ENCODE assay signal across 16 mouse cellular contexts in the genomic region with DNA sequence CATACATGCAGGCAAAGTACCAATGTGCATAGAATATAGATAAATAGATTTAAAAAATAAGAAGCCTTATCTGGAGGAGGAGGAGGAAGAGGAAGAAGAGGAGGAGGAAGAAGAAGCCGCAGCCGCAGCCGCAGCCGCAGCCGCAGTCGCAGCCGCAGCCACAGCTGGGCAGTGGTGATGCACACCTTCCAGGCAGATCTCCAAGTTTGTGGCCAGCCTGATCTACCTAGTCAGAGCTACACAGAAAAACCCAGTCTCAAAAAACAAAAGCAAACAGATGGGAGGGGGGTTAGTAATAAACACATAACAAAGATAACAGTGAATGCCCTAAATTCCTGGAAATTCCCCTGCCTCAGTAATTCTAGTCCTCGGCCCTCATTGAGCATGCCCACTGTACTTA. TPM values are rescaled to one million over a fixed set of nuclear protein-coding genes. Genes with fewer than 3 reads are reported as not detected.
DNase-seq lines count a peak whose midpoint lies in the region; ATAC-seq and TF ChIP-seq lines count a peak whose summit lies in the region.
"Had no signal": no experiment of that assay in that cellular context is flagged by ENCODE, and none has a peak within 500 bp of the region (broad histone marks: within the 10 kb centered on the region; RNA-seq: fewer than 3 reads in every experiment).

No protein-coding gene starts in this region.

- no peaks in the 10 kb centered on the region for H3K9me3 ChIP-seq in CH12.LX (replicated peaks; ENCODE audit: low read length)
- H3K9me3 ChIP-seq in intestine, embryonic 16.5 days (ENCODE audit: control insufficient read depth, low read length): no peaks in the 10 kb centered on the region
- no peaks in the 10 kb centered on the region for H3K9me3 ChIP-seq in neural tube, embryonic 15.5 days (replicated peaks)
- H3K9me3 ChIP-seq: forebrain, embryonic 12.5 days; neural tube, embryonic 13.5 days had no signal

- no peak overlapping the region; the same call in 1 of the 2 replicates for H3K4me3 ChIP-seq in kidney, adult 2 months (ENCODE audit: insufficient read depth, low read depth, low read length)
- H3K4me3 ChIP-seq in CH12.LX (replicated peaks in 1 of 3; ENCODE audit: low read depth in 2 of 3, low read length in 2 of 3, poor library complexity in 1 of 3): no peak overlapping the region
- peak overlapping the region; percentile 11; the same call in 1 of the 2 replicates for H3K4me3 ChIP-seq in intestine, embryonic 16.5 days (ENCODE audit: low read length)
- peak overlapping the region; percentile 34 for H3K4me3 ChIP-seq in small intestine, adult 2 months (ENCODE audit: low read depth, low read length)
- H3K4me3 ChIP-seq in neural tube, embryonic 15.5 days (replicated peaks): no peak overlapping the region
- H3K4me3 ChIP-seq: forebrain, embryonic 12.5 days; layer of hippocampus, adult 2 months; neural tube, embryonic 13.5 days had no signal

- H3K36me3 ChIP-seq in kidney, adult 2 months (ENCODE audit: control insufficient read depth, insufficient read depth, low read length): no peaks in the 10 kb centered on the region; the same call in 1 of the 2 replicates
- peaks cover 11 to 33% of the 10 kb centered on the region in 2 experiments for H3K36me3 ChIP-seq in CH12.LX (replicated peaks in 1 of 2; ENCODE audit: control insufficient read depth in 1 of 2, insufficient read depth in 1 of 2, low read length in 1 of 2)
- no peaks in the 10 kb centered on the region for H3K36me3 ChIP-seq in intestine, embryonic 16.5 days (ENCODE audit: control insufficient read depth, insufficient read depth, low read length)
- H3K36me3 ChIP-seq in small intestine, adult 2 months (ENCODE audit: control insufficient read depth, insufficient read depth, low read length): peaks cover 30% of the 10 kb centered on the region
- H3K36me3 ChIP-seq in neural tube, embryonic 15.5 days: peaks cover 25% of the 10 kb centered on the region

- in situ Hi-C loops in CH12.LX (cut with MboI; ENCODE audit: low pct_ligation_motif_present, low pct_unique_long_range_greater_than_20kb, low sequenced_read_pairs): no loop called here

- peak; percentile 47; the same call in 1 of the 2 replicates for TF ChIP-seq EP300 in CH12.LX (IDR thresholded peaks at IDR 0.05; ENCODE audit: low read length)

- H3K79me2 ChIP-seq in CH12.LX (replicated peaks; ENCODE audit: control insufficient read depth, extremely low read depth, insufficient read depth, poor library complexity, severe bottlenecking): peaks cover 10% of the 10 kb centered on the region

- dilution Hi-C loops in CH12.LX (cut with MboI; ENCODE audit: extremely low pct_ligation_motif_present, extremely low pct_unique_long_range_greater_than_20kb, low sequenced_read_pairs): no loop called here

- no peak for TF ChIP-seq RAD21 in CH12.LX (IDR thresholded peaks at IDR 0.05; ENCODE audit: low read depth, low read length)

- no peak for TF ChIP-seq POLR2A in kidney, adult 2 months (IDR thresholded peaks at IDR 0.05; ENCODE audit: low read depth, low read length)
- TF ChIP-seq POLR2A in CH12.LX (IDR thresholded peaks at IDR 0.05; ENCODE audit: low read depth, low read length): no peak
- no peak for TF ChIP-seq POLR2A in small intestine, adult 2 months (IDR thresholded peaks at IDR 0.05; ENCODE audit: low read depth, low read length)

- H3K27ac ChIP-seq in kidney, adult 2 months (ENCODE audit: insufficient read depth, low read depth, low read length): peak overlapping the region; percentile 99; the same call in 1 of the 2 replicates
- H3K27ac ChIP-seq in CH12.LX (ENCODE audit: insufficient read depth, low read depth): no peak overlapping the region
- H3K27ac ChIP-seq in intestine, embryonic 16.5 days (ENCODE audit: low read length): peak overlapping the region; percentile 5; the same call in 1 of the 2 replicates
- H3K27ac ChIP-seq in small intestine, adult 2 months (ENCODE audit: insufficient read depth, low read depth, low read length): peak overlapping the region; percentile 67
- no peak overlapping the region for H3K27ac ChIP-seq in neural tube, embryonic 15.5 days (replicated peaks)
- H3K27ac ChIP-seq: forebrain, embryonic 12.5 days; layer of hippocampus, adult 2 months; neural tube, embryonic 13.5 days had no signal

- peak overlapping the region; percentile 52 for H3K4me2 ChIP-seq in CH12.LX (ENCODE audit: insufficient read depth, low read depth, poor library complexity, severe bottlenecking)
- H3K4me2 ChIP-seq in intestine, embryonic 16.5 days (ENCODE audit: low read depth, low read length): peak overlapping the region; percentile 32
- no peak overlapping the region for H3K4me2 ChIP-seq in neural tube, embryonic 15.5 days
- H3K4me2 ChIP-seq: forebrain, embryonic 12.5 days; neural tube, embryonic 13.5 days had no signal

- peaks cover 8% of the 10 kb centered on the region; the same call in 1 of the 2 replicates for H3K4me1 ChIP-seq in kidney, adult 2 months (ENCODE audit: control insufficient read depth, insufficient read depth, low read length)
- H3K4me1 ChIP-seq in CH12.LX (ENCODE audit: control insufficient read depth in 1 of 2, insufficient read depth in 2 of 2): peaks cover 14 to 38% of the 10 kb centered on the region in 2 experiments
- H3K4me1 ChIP-seq in intestine, embryonic 16.5 days (ENCODE audit: control insufficient read depth, insufficient read depth, low read length): peaks cover 11% of the 10 kb centered on the region; the same call in 1 of the 2 replicates
- H3K4me1 ChIP-seq in small intestine, adult 2 months (ENCODE audit: control insufficient read depth, insufficient read depth, insufficient read length, low read length): peaks cover 7% of the 10 kb centered on the region
- peaks cover 39% of the 10 kb centered on the region for H3K4me1 ChIP-seq in neural tube, embryonic 15.5 days

- 77% methylated on average over 8 of the region's 8 CpGs for WGBS in kidney, adult 2 months
- WGBS in intestine, embryonic 16.5 days: 85% methylated on average over 8 of the region's 8 CpGs
- 85% methylated on average over 8 of the region's 8 CpGs for WGBS in small intestine, adult 2 months
- 96% methylated on average over 8 of the region's 8 CpGs for WGBS in neural tube, embryonic 15.5 days

- TF ChIP-seq CTCF in kidney, adult 2 months (conservative IDR thresholded peaks at IDR 0.05; ENCODE audit: insufficient read depth, insufficient read length, low read depth, low read length): no peak
- TF ChIP-seq CTCF in CH12.LX (conservative IDR thresholded peaks at IDR 0.05 in 1 of 2, IDR thresholded peaks at IDR 0.05 in 1 of 2; ENCODE audit: low read depth in 2 of 2, low read length in 2 of 2): no peak
- TF ChIP-seq CTCF in small intestine, adult 2 months (IDR thresholded peaks at IDR 0.05; ENCODE audit: extremely low read depth, insufficient read length, insufficient replicate concordance, low read depth, low read length): no peak

- H3K9ac ChIP-seq in CH12.LX (ENCODE audit: insufficient read depth, low read depth): peak overlapping the region; percentile 63
- H3K9ac ChIP-seq in intestine, embryonic 16.5 days (ENCODE audit: low read depth, low read length): 0 out of 2 replicates have a peak overlapping the region, but pooled peaks have one; percentile 8
- no peak overlapping the region for H3K9ac ChIP-seq in neural tube, embryonic 15.5 days (replicated peaks)
- H3K9ac ChIP-seq: forebrain, embryonic 12.5 days; neural tube, embryonic 13.5 days had no signal

- no peak for ATAC-seq in intestine, embryonic 16.5 days
- ATAC-seq in neural tube, embryonic 15.5 days (ENCODE audit: low FRiP score): no peak

- H3K27me3 ChIP-seq in kidney, adult 2 months (replicated peaks; ENCODE audit: control insufficient read depth, insufficient read depth, low read length): no peaks in the 10 kb centered on the region
- no peaks in the 10 kb centered on the region for H3K27me3 ChIP-seq in CH12.LX (replicated peaks)
- no peaks in the 10 kb centered on the region for H3K27me3 ChIP-seq in intestine, embryonic 16.5 days (replicated peaks; ENCODE audit: control insufficient read depth, insufficient read depth, low read length)
- no peaks in the 10 kb centered on the region for H3K27me3 ChIP-seq in small intestine, adult 2 months (ENCODE audit: control insufficient read depth, insufficient read depth, low read length)
- no peaks in the 10 kb centered on the region for H3K27me3 ChIP-seq in neural tube, embryonic 15.5 days (replicated peaks)
- H3K27me3 ChIP-seq: forebrain, embryonic 12.5 days; neural tube, embryonic 13.5 days had no signal

- no peak for DNase-seq in kidney, adult 2 months
- no peak for DNase-seq in kidney, postnatal 14 days
- DNase-seq in CH12.LX (ENCODE audit: extremely low read depth): no peak
- no peak for DNase-seq in right cerebral cortex, postnatal 4 days
- DNase-seq: adrenal gland, postnatal 36 days; cerebellum, adult 11 months; cerebellum, postnatal 36 days; lung, adult 18-20 months; right cerebral cortex, adult 18-20 months; thymus, adult 18-20 months had no signal

RNA-seq across cellular contexts. Expression of gene Ten1, which starts 4.0 kb away (rescaled TPM):
- 20.1 and 21.0 TPM in 2 replicates for polyA plus RNA-seq in kidney, adult 2 months (2012; rRNA removed)
- total RNA-seq in CH12.LX (2012; rRNA removed) (76.5 and 77.4 TPM in 2 replicates), CH12.LX (2014; rRNA removed) (66.7 and 74.4 TPM in 2 replicates)
- 70.4 and 81.8 TPM in 2 replicates for polyA plus RNA-seq in CH12.LX (2012; ENCODE audit: insufficient read length, low read depth)
- polyA plus RNA-seq in intestine, embryonic 16.5 days (2015; fragmentation: Nextera tagmentation; extraction: Ambion mirVana): 106 and 115 TPM in 2 replicates
- polyA plus RNA-seq in small intestine, adult 2 months (2012; rRNA removed): 15.8 and 27.7 TPM in 2 replicates
- polyA plus RNA-seq in neural tube, embryonic 15.5 days (2015; fragmentation: Nextera tagmentation; extraction: Ambion mirVana): 90.4 and 93.5 TPM in 2 replicates

RNA-seq across cellular contexts. Expression of gene Acox1, which starts 4.2 kb away (rescaled TPM):
- 251 and 265 TPM in 2 replicates for polyA plus RNA-seq in kidney, adult 2 months (2012; rRNA removed)
- 19.3 and 21.0 TPM in 2 replicates for total RNA-seq in CH12.LX (2012; rRNA removed)
- total RNA-seq in CH12.LX (2014; rRNA removed): 17.1 and 18.7 TPM in 2 replicates
- 20.3 and 20.4 TPM in 2 replicates for polyA plus RNA-seq in CH12.LX (2012; ENCODE audit: insufficient read length, low read depth)
- polyA plus RNA-seq in intestine, embryonic 16.5 days (2015; fragmentation: Nextera tagmentation; extraction: Ambion mirVana): 85.5 and 104 TPM in 2 replicates
- 71.1 and 112 TPM in 2 replicates for polyA plus RNA-seq in small intestine, adult 2 months (2012; rRNA removed)
- 58.1 and 61.7 TPM in 2 replicates for polyA plus RNA-seq in neural tube, embryonic 15.5 days (2015; fragmentation: Nextera tagmentation; extraction: Ambion mirVana)

RNA-seq across cellular contexts. Expression of gene Fbf1, which starts 26.7 kb away (rescaled TPM):
- polyA plus RNA-seq in kidney, adult 2 months (2012; rRNA removed): 24.0 TPM in 2 replicates
- 44.8 and 45.5 TPM in 2 replicates for total RNA-seq in CH12.LX (2012; rRNA removed)
- 23.9 and 26.6 TPM in 2 replicates for total RNA-seq in CH12.LX (2014; rRNA removed)
- polyA plus RNA-seq in CH12.LX (2012; ENCODE audit: insufficient read length, low read depth): 39.0 and 40.7 TPM in 2 replicates
- polyA plus RNA-seq in intestine, embryonic 16.5 days (2015; fragmentation: Nextera tagmentation; extraction: Ambion mirVana): 15.4 and 16.9 TPM in 2 replicates
- polyA plus RNA-seq in small intestine, adult 2 months (2012; rRNA removed): 5.0 and 6.5 TPM in 2 replicates
- polyA plus RNA-seq in neural tube, embryonic 15.5 days (2015; fragmentation: Nextera tagmentation; extraction: Ambion mirVana): 44.2 and 48.5 TPM in 2 replicates

RNA-seq across cellular contexts. Expression of gene Evpl, which starts 43.3 kb away (rescaled TPM):
- 6.8 and 7.1 TPM in 2 replicates for polyA plus RNA-seq in kidney, adult 2 months (2012; rRNA removed)
- 0.17 and 0.21 TPM in 2 replicates for total RNA-seq in CH12.LX (2012; rRNA removed)
- 0.09 TPM in 1 of 2 replicates, not detected in the other for total RNA-seq in CH12.LX (2014; rRNA removed)
- 0.20 and 0.23 TPM in 2 replicates for polyA plus RNA-seq in CH12.LX (2012; ENCODE audit: insufficient read length, low read depth)
- polyA plus RNA-seq in intestine, embryonic 16.5 days (2015; fragmentation: Nextera tagmentation; extraction: Ambion mirVana): 1.9 and 2.5 TPM in 2 replicates
- 6.3 and 12.1 TPM in 2 replicates for polyA plus RNA-seq in small intestine, adult 2 months (2012; rRNA removed)
- polyA plus RNA-seq in neural tube, embryonic 15.5 days (2015; fragmentation: Nextera tagmentation; extraction: Ambion mirVana): 1.00 and 1.9 TPM in 2 replicates

RNA-seq across cellular contexts. Expression of gene Mrpl38, which starts 56.0 kb away (rescaled TPM):
- 69.9 and 70.7 TPM in 2 replicates for polyA plus RNA-seq in kidney, adult 2 months (2012; rRNA removed)
- total RNA-seq in CH12.LX (2012; rRNA removed) (157 and 159 TPM in 2 replicates), CH12.LX (2014; rRNA removed) (95.6 and 109 TPM in 2 replicates)
- polyA plus RNA-seq in CH12.LX (2012; ENCODE audit: insufficient read length, low read depth): 171 and 188 TPM in 2 replicates
- polyA plus RNA-seq in intestine, embryonic 16.5 days (2015; fragmentation: Nextera tagmentation; extraction: Ambion mirVana): 104 and 110 TPM in 2 replicates
- polyA plus RNA-seq in small intestine, adult 2 months (2012; rRNA removed): 36.4 and 40.1 TPM in 2 replicates
- polyA plus RNA-seq in neural tube, embryonic 15.5 days (2015; fragmentation: Nextera tagmentation; extraction: Ambion mirVana): 82.2 and 95.1 TPM in 2 replicates

Comparison
In these comparisons a context has a peak if more than half of its experiments do, and no peak if none do; other contexts are left out.
1. H3K27ac ChIP-seq: peak in kidney, adult 2 months (single experiment), intestine, embryonic 16.5 days (single experiment) and small intestine, adult 2 months (single experiment); none in CH12.LX (single experiment) and neural tube, embryonic 15.5 days (single experiment).
2. H3K4me3 ChIP-seq: peak in intestine, embryonic 16.5 days (single experiment) and small intestine, adult 2 months (single experiment); none in kidney, adult 2 months (single experiment), CH12.LX (0 of 3) and neural tube, embryonic 15.5 days (single experiment).